Mouse (Mus musculus): ENCODE results near the gene Ptpn13. TPM values are rescaled to one million over a fixed set of nuclear protein-coding genes. Genes with fewer than 3 reads are reported as not detected.

Gene Ptpn13
- total and polyA plus RNA-seq, 3 experiments, result 0.04 TPM; not detected in 2

GRCm38 (mm10) chr5:103603115-103603893, 178.3 kb downstream of the Ptpn13 start:
- Histone ChIP-seq H3K4me1 (ENCODE audit: control insufficient read depth in 1 of 2, insufficient read depth in 2 of 2) (0 out of 4 replicates have a peak, but pooled peaks cover 2 to 3% of the 10 kb centered on the region in 2 experiments), H3K4me2 (ENCODE audit: insufficient read depth, low read depth, poor library complexity, severe bottlenecking) (no peak overlapping the region), H3K9me3 (replicated peaks; ENCODE audit: low read length) (no peaks in the 10 kb centered on the region), H3K4me3 (replicated peaks in 1 of 3; ENCODE audit: low read depth in 2 of 3, low read length in 2 of 3, poor library complexity in 1 of 3) (no peak overlapping the region), H3K27ac (ENCODE audit: insufficient read depth, low read depth) (no peak overlapping the region), H3K9ac (ENCODE audit: insufficient read depth, low read depth) (no peak overlapping the region), H3K27me3 (replicated peaks) (no peaks in the 10 kb centered on the region), H3K79me2 (replicated peaks; ENCODE audit: control insufficient read depth, extremely low read depth, insufficient read depth, poor library complexity, severe bottlenecking) (no peaks in the 10 kb centered on the region), H3K36me3 (replicated peaks in 1 of 2; ENCODE audit: control insufficient read depth in 1 of 2, insufficient read depth in 1 of 2, low read length in 1 of 2) (no peaks in the 10 kb centered on the region)
- in situ Hi-C loops (cut with MboI; ENCODE audit: low pct_ligation_motif_present, low pct_unique_long_range_greater_than_20kb, low sequenced_read_pairs), result no loop called here
- no peak for DNase-seq (ENCODE audit: extremely low read depth)
- dilution Hi-C loops (cut with MboI; ENCODE audit: extremely low pct_ligation_motif_present, extremely low pct_unique_long_range_greater_than_20kb, low sequenced_read_pairs), result no loop called here
- TF ChIP-seq ZNF384 (IDR thresholded peaks at IDR 0.05; ENCODE audit: low read depth, low read length) (no peak), ELF1 (IDR thresholded peaks at IDR 0.05; ENCODE audit: low read depth, low read length) (no peak), TCF12 (IDR thresholded peaks at IDR 0.05; ENCODE audit: low read depth, low read length) (no peak), ETS1 (conservative IDR thresholded peaks at IDR 0.05; ENCODE audit: low read depth, low read length) (no peak), ZMIZ1 (IDR thresholded peaks at IDR 0.05; ENCODE audit: low read depth, low read length) (no peak), IRF4 (IDR thresholded peaks at IDR 0.05; ENCODE audit: low read depth, low read length) (no peak), NRF1 (IDR thresholded peaks at IDR 0.05; ENCODE audit: low read depth, low read length) (no peak), MEF2A (IDR thresholded peaks at IDR 0.05; ENCODE audit: borderline replicate concordance, low read depth, low read length) (no peak), TBP (conservative IDR thresholded peaks at IDR 0.05; ENCODE audit: low read depth, low read length) (no peak), UBTF (IDR thresholded peaks at IDR 0.05; ENCODE audit: low read depth, low read length) (no peak), POLR2AphosphoS2 (IDR thresholded peaks at IDR 0.05; ENCODE audit: low read depth, low read length) (no peak), ZC3H11A (IDR thresholded peaks at IDR 0.05; ENCODE audit: low read depth, low read length) (no peak), MAFK (IDR thresholded peaks at IDR 0.05; ENCODE audit: insufficient replicate concordance, low read length) (no peak), PAX5 (IDR thresholded peaks at IDR 0.05; ENCODE audit: low read length) (no peak), CHD2 (IDR thresholded peaks at IDR 0.05; ENCODE audit: low read length) (no peak), MAZ (IDR thresholded peaks at IDR 0.05; ENCODE audit: low read depth, low read length) (no peak), USF2 (conservative IDR thresholded peaks at IDR 0.05; ENCODE audit: low read depth, low read length) (no peak)

- no peaks in the 10 kb centered on the region for H3K4me1 ChIP-seq (ENCODE audit: control insufficient read depth in 1 of 2, insufficient read depth in 2 of 2)
- dilution Hi-C loops (cut with MboI; ENCODE audit: extremely low pct_ligation_motif_present, extremely low pct_unique_long_range_greater_than_20kb, low sequenced_read_pairs), result no loop called here
- no peak overlapping the region for H3K9ac ChIP-seq (ENCODE audit: insufficient read depth, low read depth)
- no peaks in the 10 kb centered on the region for H3K79me2 ChIP-seq (replicated peaks; ENCODE audit: control insufficient read depth, extremely low read depth, insufficient read depth, poor library complexity, severe bottlenecking)
- H3K27me3 ChIP-seq (replicated peaks), result no peaks in the 10 kb centered on the region
- H3K27ac ChIP-seq (ENCODE audit: insufficient read depth, low read depth), result no peak overlapping the region
- no peak for TF ChIP-seq MXI1 (IDR thresholded peaks at IDR 0.05; ENCODE audit: low read depth, low read length)
- TF ChIP-seq JUN (IDR thresholded peaks at IDR 0.05; ENCODE audit: insufficient read depth, low read depth, low read length), result no peak
- TF ChIP-seq TCF12 (IDR thresholded peaks at IDR 0.05; ENCODE audit: low read depth, low read length), result no peak
- no peak for TF ChIP-seq SMC3 (IDR thresholded peaks at IDR 0.05; ENCODE audit: low read depth, low read length)
- no peak for TF ChIP-seq JUND (conservative IDR thresholded peaks at IDR 0.05; ENCODE audit: low read depth, low read length)
- no peak for TF ChIP-seq NELFE (IDR thresholded peaks at IDR 0.05; ENCODE audit: low read depth, low read length)
- no peak for TF ChIP-seq BHLHE40 (IDR thresholded peaks at IDR 0.05; ENCODE audit: low read depth, low read length)
- no peak overlapping the region for H3K4me3 ChIP-seq (replicated peaks in 1 of 3; ENCODE audit: low read depth in 2 of 3, low read length in 2 of 3, poor library complexity in 1 of 3)
- H3K36me3 ChIP-seq (replicated peaks in 1 of 2; ENCODE audit: control insufficient read depth in 1 of 2, insufficient read depth in 1 of 2, low read length in 1 of 2), result no peaks in the 10 kb centered on the region
- no peaks in the 10 kb centered on the region for H3K9me3 ChIP-seq (replicated peaks; ENCODE audit: low read length)
- no peak overlapping the region for H3K4me2 ChIP-seq (ENCODE audit: insufficient read depth, low read depth, poor library complexity, severe bottlenecking)
- in situ Hi-C loops (cut with MboI; ENCODE audit: low pct_ligation_motif_present, low pct_unique_long_range_greater_than_20kb, low sequenced_read_pairs), result no loop called here
- no peak for DNase-seq (ENCODE audit: extremely low read depth)
Observed at GRCm38 (mm10) chr5:103605707-103606106, 180.7 kb downstream of the Ptpn13 start.

Measured in CH12.LX (cell line).